Mouse (Mus musculus) heart, adult 2 months (tissue): ENCODE measurements around the gene C1ql1. TPM values are rescaled to one million over a fixed set of nuclear protein-coding genes. Genes with fewer than 3 reads are reported as not detected.

ENCODE experiments used
- DNase-seq, 2 experiments: peaks; one replicate each; pipeline ENCODE4 v3.0.0; 2021
- H3K27ac ChIP-seq: fragments of 200-600 bp; 2 replicates; pipeline ENCODE4 v1.8.1; 2022
- H3K27me3 ChIP-seq: fragments of 200-500 bp; 2 replicates; pipeline ENCODE4 v1.6.1; 2012; ENCODE audit warnings: mild to moderate bottlenecking, low read length, inconsistent platforms, mixed read lengths; ENCODE audit not compliant: control insufficient read depth, insufficient read depth
- H3K36me3 ChIP-seq: fragments of 200-500 bp; 2 replicates; pipeline ENCODE4 v1.6.1; 2012; ENCODE audit warnings: low read length, inconsistent platforms; ENCODE audit not compliant: control insufficient read depth, insufficient read depth
- H3K4me1 ChIP-seq: fragments of 200-500 bp; 2 replicates; pipeline ENCODE4 v1.6.1; 2011; ENCODE audit warnings: low read length; ENCODE audit not compliant: control insufficient read depth, insufficient read depth
- H3K4me3 ChIP-seq: fragments of 200-600 bp; 2 replicates; pipeline ENCODE4 v1.8.1; 2022
- H3K79me2 ChIP-seq: fragments of 200-500 bp; replicated peaks from 2 replicates; pipeline ENCODE4 v1.6.1; 2012; ENCODE audit warnings: mild to moderate bottlenecking, inconsistent platforms, low read length, moderate library complexity, mixed read lengths; ENCODE audit not compliant: control insufficient read depth, insufficient read depth
- H3K9ac ChIP-seq: fragments of 200-500 bp; 2 replicates; pipeline ENCODE4 v1.6.1; 2012; ENCODE audit warnings: low read depth, mild to moderate bottlenecking, control low read depth, inconsistent platforms, low read length, mixed read lengths
- CTCF ChIP-seq: fragments of 200-600 bp; IDR thresholded peaks from 2 replicates; pipeline ENCODE4 v1.8.1; 2022; ENCODE audit warnings: antibody characterized with exemption, mild to moderate bottlenecking, moderate library complexity
- EP300 ChIP-seq: fragments of 200-500 bp; IDR thresholded peaks from 2 replicates; pipeline ENCODE4 v1.6.1; 2011; ENCODE audit warnings: low read depth, low read length, control low read depth; ENCODE audit not compliant: insufficient read depth
- POLR2A ChIP-seq: fragments of 200-500 bp; IDR thresholded peaks from 2 replicates; pipeline ENCODE4 v1.6.1; 2011; ENCODE audit warnings: mild to moderate bottlenecking, low read depth, low read length, control low read depth; ENCODE audit not compliant: insufficient read depth
- WGBS: fragments of 180-500 bp; shearing (Covaris S2); methylation state at CpG from one replicate; pipeline ENCODE4 v1.1.7; 2018; 5-methylcytosine and 5-hydroxymethylcytosine counted together
- intact Hi-C: fragments of 180-260 bp; cut with DNase I; formaldehyde crosslinking; loops from one replicate; pipeline ENCODE4 v1.15.1; 2025
- polyA plus RNA-seq: library from polyadenylated mRNA; depleted of rRNA; stranded (reverse); fragments of >200 nt; gene quantifications from 2 replicates; pipeline ENCODE4 v1.2.3, GENCODE M21; 2012
- total RNA-seq, 2 experiments: library from RNA; stranded (reverse); gene quantifications; 2 replicates each; pipeline ENCODE4 v1.2.3; 2021

The C1ql1 gene
- total and polyA plus RNA-seq, 3 experiments, result 0.10 TPM; not detected in 2

GRCm38 (mm10) chr11:102963246-102963854 is 16.9 kb upstream of the C1ql1 start:
- intact Hi-C loops, result no loop called here

GRCm38 (mm10) chr11:102962861-102963245 is 16.4 kb upstream of the C1ql1 start:
- no peaks in the 10 kb centered on the region for H3K4me1 ChIP-seq
- intact Hi-C loops, result no loop called here
- DNase-seq, result no peak
- H3K79me2 ChIP-seq, result no peaks in the 10 kb centered on the region
- 58% methylated on average over 7 of the region's 7 CpGs for WGBS
- TF ChIP-seq POLR2A (no peak), EP300 (no peak), CTCF (no peak)
- H3K36me3 ChIP-seq, result no peaks in the 10 kb centered on the region
- no peaks in the 10 kb centered on the region; the same call in none of the 2 replicates for H3K27me3 ChIP-seq
- no peak overlapping the region for H3K4me3 ChIP-seq
- H3K27ac ChIP-seq, result no peak overlapping the region
- H3K9ac ChIP-seq, result no peak overlapping the region

More at GRCm38 (mm10) chr11:102963246-102963854, 16.9 kb upstream of the C1ql1 start:
- H3K9ac ChIP-seq, result no peak overlapping the region
- H3K36me3 ChIP-seq, result no peaks in the 10 kb centered on the region
- no peaks in the 10 kb centered on the region; the same call in none of the 2 replicates for H3K27me3 ChIP-seq
- no peak for DNase-seq
- TF ChIP-seq CTCF (no peak), EP300 (no peak), POLR2A (no peak)
- no peak overlapping the region for H3K27ac ChIP-seq
- 24% methylated on average over 16 of the region's 16 CpGs for WGBS
- H3K4me3 ChIP-seq, result no peak overlapping the region
- no peaks in the 10 kb centered on the region for H3K79me2 ChIP-seq
- H3K4me1 ChIP-seq, result no peaks in the 10 kb centered on the region

DNA sequence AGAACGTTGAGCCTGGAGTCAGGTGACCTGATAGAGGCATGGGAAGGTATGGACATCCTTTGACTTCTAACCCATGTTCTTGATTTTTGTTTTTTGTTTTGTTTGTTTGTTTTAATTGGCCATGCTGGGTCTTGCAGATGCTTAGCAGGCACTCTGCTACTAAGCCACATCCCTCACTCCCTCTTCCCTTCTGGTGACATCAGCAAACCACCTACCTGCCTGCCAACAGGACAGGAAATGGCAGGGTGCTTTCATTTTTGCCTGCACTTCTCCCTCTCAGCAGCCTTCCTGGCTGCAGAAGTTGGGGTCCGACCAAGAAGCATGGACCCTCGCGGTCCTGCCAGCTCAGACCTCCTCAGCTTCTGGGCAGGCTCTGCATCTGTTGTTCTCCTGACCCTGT is 14.6 kb upstream of the C1ql1 start:
- WGBS, result 91% methylated on average over 4 of the region's 4 CpGs
- H3K4me3 ChIP-seq, result no peak overlapping the region
- H3K9ac ChIP-seq, result no peak overlapping the region
- no peaks in the 10 kb centered on the region for H3K36me3 ChIP-seq
- no peak for TF ChIP-seq CTCF
- no peak for DNase-seq
- intact Hi-C loops, result no loop called here
- no peaks in the 10 kb centered on the region; the same call in none of the 2 replicates for H3K27me3 ChIP-seq
- H3K27ac ChIP-seq, result no peak overlapping the region
- peaks cover 2% of the 10 kb centered on the region for H3K4me1 ChIP-seq
- no peaks in the 10 kb centered on the region for H3K79me2 ChIP-seq

GRCm38 (mm10) chr11:102958870-102959269 is 12.4 kb upstream of the C1ql1 start:
- Histone ChIP-seq H3K79me2 (no peaks in the 10 kb centered on the region), H3K36me3 (no peaks in the 10 kb centered on the region), H3K4me3 (no peak overlapping the region), H3K4me1 (peaks cover 2% of the 10 kb centered on the region), H3K27me3 (no peaks in the 10 kb centered on the region; the same call in none of the 2 replicates), H3K9ac (no peak overlapping the region), H3K27ac (no peak overlapping the region)
- TF ChIP-seq EP300 (no peak), CTCF (peak; percentile 26; the same call in 1 of the 2 replicates)
- intact Hi-C loops, result no loop called here
- WGBS, result 82% methylated on average over 1 of the region's 1 CpGs
- DNase-seq, result no peak

DNA sequence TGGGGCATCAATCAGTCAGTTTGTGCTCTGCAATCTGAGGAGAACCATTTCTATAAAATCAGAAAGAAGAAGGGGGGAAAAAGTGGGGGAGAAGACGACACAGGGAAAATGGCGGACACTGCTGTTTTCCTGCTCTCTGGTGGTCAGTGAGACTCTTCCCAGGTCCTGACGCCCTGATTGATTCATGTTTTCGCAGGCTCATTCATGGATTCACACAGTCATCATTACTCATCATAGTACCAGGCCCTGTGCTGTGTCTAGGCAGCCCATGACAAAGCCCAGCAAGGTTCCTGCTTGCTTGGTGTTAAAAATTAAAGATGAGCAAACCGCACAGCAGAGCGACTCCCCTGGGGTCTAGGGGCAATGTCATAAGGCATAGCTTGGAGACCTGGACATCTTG is 11.9 kb upstream of the C1ql1 start:
- TF ChIP-seq CTCF (no peak), EP300 (no peak), POLR2A (no peak)
- intact Hi-C loops, result no loop called here

DNA sequence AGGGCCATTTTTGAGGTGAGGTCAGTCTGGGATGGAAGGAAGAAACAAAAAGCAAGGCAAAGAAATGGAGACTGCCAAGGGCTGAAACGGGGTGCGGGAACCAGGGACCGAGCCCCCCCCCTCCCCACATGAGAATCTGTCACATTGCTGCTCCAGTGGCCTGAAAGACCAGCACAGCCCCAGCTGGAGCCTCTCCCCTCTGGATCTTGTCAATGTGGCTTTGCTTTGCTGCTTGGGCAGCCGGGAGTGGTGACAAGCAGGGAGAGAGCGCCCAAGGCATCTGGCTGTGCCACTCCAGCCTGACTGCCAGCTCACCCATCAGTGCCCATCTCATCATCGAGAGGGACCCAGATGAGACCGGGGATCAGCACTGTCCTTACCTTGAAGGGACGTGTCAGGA is 11.2 kb upstream of the C1ql1 start:
- H3K27me3 ChIP-seq, result no peaks in the 10 kb centered on the region; the same call in 1 of the 2 replicates
- H3K9ac ChIP-seq, result no peak overlapping the region
- H3K79me2 ChIP-seq, result no peaks in the 10 kb centered on the region
- H3K4me1 ChIP-seq, result peaks cover 2% of the 10 kb centered on the region
- TF ChIP-seq EP300 (no peak), CTCF (no peak), POLR2A (no peak)
- no peak overlapping the region for H3K4me3 ChIP-seq
- 73% methylated on average over 8 of the region's 8 CpGs for WGBS
- intact Hi-C loops, result no loop called here
- H3K36me3 ChIP-seq, result no peaks in the 10 kb centered on the region
- no peak overlapping the region for H3K27ac ChIP-seq
- no peak for DNase-seq

More for the DNA sequence above, 11.9 kb upstream of the C1ql1 start:
- 91% methylated on average over 6 of the region's 6 CpGs for WGBS
- no peak overlapping the region for H3K9ac ChIP-seq
- H3K4me1 ChIP-seq, result peaks cover 2% of the 10 kb centered on the region
- H3K4me3 ChIP-seq, result no peak overlapping the region
- no peaks in the 10 kb centered on the region for H3K79me2 ChIP-seq
- DNase-seq, result no peak
- no peaks in the 10 kb centered on the region; the same call in none of the 2 replicates for H3K27me3 ChIP-seq
- no peak overlapping the region for H3K27ac ChIP-seq
- H3K36me3 ChIP-seq, result no peaks in the 10 kb centered on the region
